Comparison of ENCODE assay signal across 23 mouse cellular contexts in the genomic region with DNA sequence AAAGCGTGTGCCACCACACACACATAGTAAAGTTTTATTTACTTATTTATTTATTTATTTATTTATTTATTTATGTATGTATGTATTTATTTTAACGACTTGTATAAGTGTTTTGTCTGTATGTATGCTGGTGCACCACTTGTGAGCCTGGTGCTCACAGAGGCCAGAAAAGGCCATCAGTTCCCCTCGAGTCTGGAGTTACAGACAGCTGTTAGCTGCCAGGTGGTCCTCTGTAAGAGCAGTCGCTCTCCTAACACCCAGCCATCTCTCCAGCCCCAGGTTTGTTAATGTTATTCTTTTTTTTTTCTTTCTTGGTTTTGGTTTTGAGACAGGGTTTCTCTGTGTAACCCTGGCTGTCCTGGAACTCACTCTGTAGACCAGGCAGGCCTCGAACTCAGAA. TPM values are rescaled to one million over a fixed set of nuclear protein-coding genes. Genes with fewer than 3 reads are reported as not detected.
DNase-seq lines count a peak whose midpoint lies in the region; ATAC-seq and TF ChIP-seq lines count a peak whose summit lies in the region.
"Had no signal": no experiment of that assay in that cellular context is flagged by ENCODE, and none has a peak within 500 bp of the region (broad histone marks: within the 10 kb centered on the region; RNA-seq: fewer than 3 reads in every experiment).

No protein-coding gene starts in this region.

- H3K27ac ChIP-seq in midbrain, embryonic 11.5 days (ENCODE audit: low read depth, low read length) = no peak overlapping the region
- H3K27ac ChIP-seq in midbrain, embryonic 14.5 days (replicated peaks; ENCODE audit: low read depth, low read length) = no peak overlapping the region
- H3K27ac ChIP-seq in liver, embryonic 13.5 days = peak overlapping the region; percentile 50; the same call in 1 of the 2 replicates
- H3K27ac ChIP-seq in liver, postnatal 0 days (ENCODE audit: low read depth) = peak overlapping the region; percentile 60; the same call in 1 of the 2 replicates
- H3K27ac ChIP-seq: forebrain, embryonic 10.5 days; forebrain, embryonic 13.5 days; hindbrain, embryonic 13.5 days had no signal

- no peak overlapping the region for H3K4me3 ChIP-seq in midbrain, embryonic 11.5 days (ENCODE audit: low read depth, low read length)
- H3K4me3 ChIP-seq in midbrain, embryonic 14.5 days (replicated peaks; ENCODE audit: low read depth, low read length) = no peak overlapping the region
- no peak overlapping the region for H3K4me3 ChIP-seq in liver, embryonic 13.5 days (replicated peaks)
- no peak overlapping the region for H3K4me3 ChIP-seq in liver, postnatal 0 days (ENCODE audit: low read depth, low read length)
- H3K4me3 ChIP-seq: forebrain, embryonic 10.5 days; forebrain, embryonic 13.5 days; hindbrain, embryonic 13.5 days had no signal

- no peak overlapping the region for H3K9ac ChIP-seq in midbrain, embryonic 11.5 days (ENCODE audit: low read length)
- H3K9ac ChIP-seq in midbrain, embryonic 14.5 days (replicated peaks; ENCODE audit: low read length) = no peak overlapping the region
- no peak overlapping the region for H3K9ac ChIP-seq in liver, embryonic 13.5 days
- no peak overlapping the region for H3K9ac ChIP-seq in liver, postnatal 0 days (replicated peaks)
- H3K9ac ChIP-seq: forebrain, embryonic 13.5 days; hindbrain, embryonic 13.5 days had no signal

- no peaks in the 10 kb centered on the region for H3K27me3 ChIP-seq in midbrain, embryonic 11.5 days (ENCODE audit: control insufficient read depth, insufficient read depth, low read length)
- no peaks in the 10 kb centered on the region for H3K27me3 ChIP-seq in midbrain, embryonic 14.5 days (ENCODE audit: control insufficient read depth, insufficient read depth, low read length)
- no peaks in the 10 kb centered on the region for H3K27me3 ChIP-seq in liver, embryonic 13.5 days
- H3K27me3 ChIP-seq in liver, postnatal 0 days (ENCODE audit: insufficient read depth, low read length) = no peaks in the 10 kb centered on the region
- H3K27me3 ChIP-seq: forebrain, embryonic 13.5 days; hindbrain, embryonic 13.5 days had no signal

- TF ChIP-seq EP300 in liver, postnatal 0 days (IDR thresholded peaks at IDR 0.05; ENCODE audit: low read depth) = no peak

- no peaks in the 10 kb centered on the region for H3K4me1 ChIP-seq in midbrain, embryonic 11.5 days (ENCODE audit: control insufficient read depth, insufficient read depth, low read length)
- no peaks in the 10 kb centered on the region for H3K4me1 ChIP-seq in midbrain, embryonic 14.5 days (ENCODE audit: control insufficient read depth, insufficient read depth, low read length)
- peaks cover 29% of the 10 kb centered on the region for H3K4me1 ChIP-seq in liver, embryonic 13.5 days (replicated peaks)
- 0 out of 2 replicates have a peak, but pooled peaks cover 3% of the 10 kb centered on the region for H3K4me1 ChIP-seq in liver, postnatal 0 days (ENCODE audit: insufficient read depth)
- H3K4me1 ChIP-seq: forebrain, embryonic 10.5 days; forebrain, embryonic 13.5 days; hindbrain, embryonic 13.5 days had no signal

- no peak for ATAC-seq in midbrain, embryonic 11.5 days (ENCODE audit: low FRiP score)
- ATAC-seq in midbrain, embryonic 14.5 days (ENCODE audit: low FRiP score, low TSS enrichment) = no peak
- ATAC-seq in liver, embryonic 13.5 days (ENCODE audit: low read depth) = no peak
- ATAC-seq in liver, postnatal 0 days = no peak
- ATAC-seq: activated CD4-positive, CD25-positive, alpha-beta regulatory T cell, adult 4 months; CD4-positive, CD25-positive, alpha-beta regulatory T cell, adult 4 months; forebrain, embryonic 13.5 days; forebrain, embryonic 16.5 days; hindbrain, embryonic 16.5 days had no signal

- H3K36me3 ChIP-seq in midbrain, embryonic 11.5 days (ENCODE audit: control insufficient read depth, insufficient read depth, low read length) = peaks cover 3% of the 10 kb centered on the region
- peaks cover 43% of the 10 kb centered on the region for H3K36me3 ChIP-seq in midbrain, embryonic 14.5 days (ENCODE audit: control insufficient read depth, insufficient read depth, low read length)
- H3K36me3 ChIP-seq in liver, embryonic 13.5 days = peaks cover 56% of the 10 kb centered on the region
- H3K36me3 ChIP-seq in liver, postnatal 0 days (replicated peaks; ENCODE audit: insufficient read depth, low read length) = peaks cover 40% of the 10 kb centered on the region

- intact Hi-C loops in gastrocnemius, postnatal 14 days (cut with DNase I; ENCODE audit: low total_unique reads) = no loop called here

- no peak overlapping the region for H3K4me2 ChIP-seq in midbrain, embryonic 11.5 days
- H3K4me2 ChIP-seq in midbrain, embryonic 14.5 days (ENCODE audit: low read length) = no peak overlapping the region
- H3K4me2 ChIP-seq in liver, embryonic 13.5 days = no peak overlapping the region
- no peak overlapping the region for H3K4me2 ChIP-seq in liver, postnatal 0 days (ENCODE audit: low read depth, low read length)
- H3K4me2 ChIP-seq: forebrain, embryonic 13.5 days; heart, embryonic 11.5 days; hindbrain, embryonic 13.5 days had no signal

- 85% methylated on average over 5 of the region's 5 CpGs for WGBS in midbrain, embryonic 11.5 days
- 91% methylated on average over 5 of the region's 5 CpGs for WGBS in midbrain, embryonic 14.5 days
- 76% methylated on average over 5 of the region's 5 CpGs for WGBS in liver, embryonic 13.5 days (ENCODE audit: insufficient replicate concordance)
- WGBS in liver, postnatal 0 days (ENCODE audit: insufficient replicate concordance) = 76% methylated on average over 5 of the region's 5 CpGs

- DNase-seq in midbrain, embryonic 11.5 days (ENCODE audit: low spot score, missing footprints) = peak; percentile 51
- DNase-seq in midbrain, embryonic 14.5 days = no peak
- DNase-seq in liver, embryonic 13.5 days = no peak
- no peak for DNase-seq in liver, postnatal 0 days
- no peak for DNase-seq in gastrocnemius, postnatal 14 days
- DNase-seq in right cerebral cortex, adult 2 months (ENCODE audit: low spot score in 2 of 2) = no peak
- DNase-seq: adrenal gland, adult 8-10 months; adrenal gland, postnatal 25 days; cerebellum, adult 18-20 months; cerebellum, adult 9-10 months; cerebellum, postnatal 14 days; gastrocnemius, postnatal 10 days; heart, adult 11 months had no signal

- no peak for TF ChIP-seq CTCF in liver, postnatal 0 days (IDR thresholded peaks at IDR 0.05; ENCODE audit: low read depth)

- no peaks in the 10 kb centered on the region for H3K9me3 ChIP-seq in midbrain, embryonic 11.5 days (ENCODE audit: control insufficient read depth, low read length)
- H3K9me3 ChIP-seq in midbrain, embryonic 14.5 days (ENCODE audit: control insufficient read depth, low read length) = no peaks in the 10 kb centered on the region
- H3K9me3 ChIP-seq in liver, embryonic 13.5 days (replicated peaks) = no peaks in the 10 kb centered on the region
- no peaks in the 10 kb centered on the region for H3K9me3 ChIP-seq in liver, postnatal 0 days (ENCODE audit: low read length)
- H3K9me3 ChIP-seq: forebrain, embryonic 10.5 days; forebrain, embryonic 13.5 days; hindbrain, embryonic 13.5 days had no signal

RNA-seq across cellular contexts. Expression of a gene that starts 6.8 kb away (rescaled TPM):
- polyA plus RNA-seq in midbrain, embryonic 11.5 days (2014; fragmentation: Nextera tagmentation; extraction: Ambion mirVana) = 0.46 TPM in 1 of 2 replicates, not detected in the other
- 0.22 and 0.31 TPM in 2 replicates for polyA plus RNA-seq in midbrain, embryonic 14.5 days (2014; fragmentation: Nextera tagmentation; extraction: Ambion mirVana)
- 3.0 and 3.2 TPM in 2 replicates for polyA plus RNA-seq in liver, embryonic 13.5 days (2015; fragmentation: Nextera tagmentation; extraction: Ambion mirVana)
- 1.9 TPM in 2 replicates for polyA plus RNA-seq in liver, postnatal 0 days (2015; fragmentation: Nextera tagmentation; extraction: Ambion mirVana)
- total RNA-seq in gastrocnemius, postnatal 14 days (2021) = not detected
- total RNA-seq: adrenal gland, adult 8-10 months; adrenal gland, postnatal 25 days; gastrocnemius, adult 18-20 months; gastrocnemius, postnatal 10 days; heart, adult 8-10 months had no signal

RNA-seq across cellular contexts. Expression of a gene that starts 14.4 kb away (rescaled TPM):
- polyA plus RNA-seq in midbrain, embryonic 11.5 days (2014; fragmentation: Nextera tagmentation; extraction: Ambion mirVana) = 58.3 and 61.5 TPM in 2 replicates
- 48.4 and 49.9 TPM in 2 replicates for polyA plus RNA-seq in midbrain, embryonic 14.5 days (2014; fragmentation: Nextera tagmentation; extraction: Ambion mirVana)
- polyA plus RNA-seq in liver, embryonic 13.5 days (2015; fragmentation: Nextera tagmentation; extraction: Ambion mirVana) = 23.4 and 35.2 TPM in 2 replicates
- polyA plus RNA-seq in liver, postnatal 0 days (2015; fragmentation: Nextera tagmentation; extraction: Ambion mirVana) = 12.7 and 15.4 TPM in 2 replicates
- 10 to 100 TPM; 13.1 to 15.2 TPM for total RNA-seq in gastrocnemius, postnatal 14 days (2021)

RNA-seq across cellular contexts. Expression of a gene that starts 14.6 kb away (rescaled TPM):
- polyA plus RNA-seq in midbrain, embryonic 11.5 days (2014; fragmentation: Nextera tagmentation; extraction: Ambion mirVana) = 16.1 and 18.4 TPM in 2 replicates
- 18.0 and 18.4 TPM in 2 replicates for polyA plus RNA-seq in midbrain, embryonic 14.5 days (2014; fragmentation: Nextera tagmentation; extraction: Ambion mirVana)
- 9.9 and 10.2 TPM in 2 replicates for polyA plus RNA-seq in liver, embryonic 13.5 days (2015; fragmentation: Nextera tagmentation; extraction: Ambion mirVana)
- 4.2 and 6.1 TPM in 2 replicates for polyA plus RNA-seq in liver, postnatal 0 days (2015; fragmentation: Nextera tagmentation; extraction: Ambion mirVana)
- 1 to 10 TPM; 5.7 to 6.3 TPM for total RNA-seq in gastrocnemius, postnatal 14 days (2021)

RNA-seq across cellular contexts. Expression of a gene that starts 18.9 kb away (rescaled TPM):
- polyA plus RNA-seq in midbrain, embryonic 11.5 days (2014; fragmentation: Nextera tagmentation; extraction: Ambion mirVana) = 0.27 and 0.59 TPM in 2 replicates
- polyA plus RNA-seq in midbrain, embryonic 14.5 days (2014; fragmentation: Nextera tagmentation; extraction: Ambion mirVana) = 0.46 and 1.1 TPM in 2 replicates
- 39.0 and 42.3 TPM in 2 replicates for polyA plus RNA-seq in liver, embryonic 13.5 days (2015; fragmentation: Nextera tagmentation; extraction: Ambion mirVana)
- 16.8 and 21.5 TPM in 2 replicates for polyA plus RNA-seq in liver, postnatal 0 days (2015; fragmentation: Nextera tagmentation; extraction: Ambion mirVana)
- total RNA-seq in gastrocnemius, postnatal 14 days (2021) = 1 to 10 TPM; 2.2 to 2.4 TPM

RNA-seq across cellular contexts. Expression of a gene that starts 55.9 kb away (rescaled TPM):
- polyA plus RNA-seq in midbrain, embryonic 11.5 days (2014; fragmentation: Nextera tagmentation; extraction: Ambion mirVana) = 0.23 and 0.25 TPM in 2 replicates
- polyA plus RNA-seq in midbrain, embryonic 14.5 days (2014; fragmentation: Nextera tagmentation; extraction: Ambion mirVana) = 0.43 and 0.68 TPM in 2 replicates
- polyA plus RNA-seq in liver, embryonic 13.5 days (2015; fragmentation: Nextera tagmentation; extraction: Ambion mirVana) = 0.23 and 0.25 TPM in 2 replicates
- 0.21 and 0.34 TPM in 2 replicates for polyA plus RNA-seq in liver, postnatal 0 days (2015; fragmentation: Nextera tagmentation; extraction: Ambion mirVana)
- total RNA-seq in gastrocnemius, postnatal 14 days (2021) = 1 to 10 TPM; 1.9 to 6.7 TPM
- polyA plus RNA-seq: activated CD4-positive, CD25-positive, alpha-beta regulatory T cell, adult 4 months; CD4-positive, CD25-positive, alpha-beta regulatory T cell, adult 4 months had no signal

Comparison
In these comparisons a context has a peak if more than half of its experiments do, and no peak if none do; other contexts are left out.
1. H3K27ac ChIP-seq: peak in liver, embryonic 13.5 days (single experiment) and liver, postnatal 0 days (single experiment); none in midbrain, embryonic 11.5 days (single experiment) and midbrain, embryonic 14.5 days (single experiment).